Mouse (Mus musculus) small intestine, adult 2 months (tissue): Measurements from ENCODE around the gene Cacna1c. TPM values are rescaled to one million over a fixed set of nuclear protein-coding genes. Genes with fewer than 3 reads are reported as not detected.

Source experiments
- H3K27ac ChIP-seq: fragments of 200-500 bp; 2 replicates; pipeline ENCODE4 v1.5.1; 2012; ENCODE audit warnings: low read depth, low read length, control low read depth, inconsistent platforms; ENCODE audit not compliant: insufficient read depth
- H3K27me3 ChIP-seq: fragments of 200-500 bp; 2 replicates; pipeline ENCODE4 v1.6.1; 2012; ENCODE audit warnings: mild to moderate bottlenecking, moderate library complexity, low read length, inconsistent platforms; ENCODE audit not compliant: control insufficient read depth, insufficient read depth
- H3K36me3 ChIP-seq: fragments of 200-500 bp; 2 replicates; pipeline ENCODE4 v1.6.1; 2012; ENCODE audit warnings: mild to moderate bottlenecking, low read length, control low read depth, inconsistent platforms; ENCODE audit not compliant: control insufficient read depth, insufficient read depth
- H3K4me1 ChIP-seq: fragments of 200-500 bp; 2 replicates; pipeline ENCODE4 v1.6.1; 2012; ENCODE audit warnings: low read length, inconsistent platforms, mixed read lengths; ENCODE audit not compliant: control insufficient read depth, insufficient read depth, insufficient read length
- H3K4me3 ChIP-seq: fragments of 200-500 bp; 2 replicates; pipeline ENCODE4 v1.5.1; 2012; ENCODE audit warnings: low read depth, mild to moderate bottlenecking, control low read depth, inconsistent platforms, low read length, moderate library complexity
- CTCF ChIP-seq: fragments of 200-500 bp; IDR thresholded peaks from 2 replicates; pipeline ENCODE4 v1.5.1; 2012; ENCODE audit warnings: low read depth, mild to moderate bottlenecking, control low read depth, inconsistent platforms, low read length, moderate library complexity, mixed read lengths; ENCODE audit not compliant: insufficient replicate concordance, insufficient read length; ENCODE audit errors: extremely low read depth
- POLR2A ChIP-seq: fragments of 200-500 bp; IDR thresholded peaks from 2 replicates; pipeline ENCODE4 v1.6.1; 2012; ENCODE audit warnings: low read depth, mild to moderate bottlenecking, control low read depth, inconsistent platforms, low read length, moderate library complexity
- WGBS: fragments of 180-500 bp; shearing (Covaris S2); methylation state at CpG from one replicate; pipeline ENCODE4 v1.1.7; 2018; 5-methylcytosine and 5-hydroxymethylcytosine counted together
- polyA plus RNA-seq: library from polyadenylated mRNA; depleted of rRNA; stranded (reverse); fragments of >200 nt; gene quantifications from 2 replicates; pipeline ENCODE4 v1.2.3, GENCODE M21; 2012

Gene Cacna1c
- polyA plus RNA-seq, 1 experiment, result 2.6 TPM

DNA sequence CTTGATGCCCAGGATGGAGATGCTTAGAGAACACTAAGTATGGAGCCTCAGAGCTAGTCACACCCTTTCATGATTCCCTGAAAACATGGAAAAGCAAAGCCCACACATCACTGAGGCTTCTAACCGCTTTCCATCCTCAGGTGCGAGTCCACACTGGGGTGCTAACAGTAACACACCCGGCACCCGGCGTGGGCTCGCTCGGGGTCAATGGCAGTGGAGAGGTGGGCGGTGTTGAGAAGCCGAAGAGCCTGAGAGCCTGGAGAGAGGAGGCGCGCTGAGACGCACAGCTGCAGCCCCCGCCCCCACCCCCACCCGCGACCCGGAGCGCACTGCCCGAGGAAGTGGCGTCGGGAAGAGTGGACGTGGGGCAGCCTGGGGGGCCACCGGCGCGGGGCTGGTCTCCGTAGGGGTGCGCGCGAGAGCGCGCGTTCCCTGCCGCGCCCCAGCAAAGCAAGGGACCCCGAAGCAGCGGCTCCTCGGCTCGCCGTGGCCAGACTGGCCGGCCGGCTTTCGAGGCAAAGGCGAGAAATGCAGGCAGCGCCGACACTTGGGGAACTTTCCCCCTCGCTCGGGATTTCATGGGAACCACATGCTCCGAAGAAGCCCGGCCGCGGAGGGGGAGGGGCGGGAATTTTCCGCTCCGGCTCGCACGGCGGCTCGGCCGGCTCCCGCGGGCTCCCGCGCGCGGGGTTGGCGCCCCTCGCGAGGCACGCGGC, 88.9 kb downstream of the Cacna1c start:
- Histone ChIP-seq H3K36me3 (no peaks in the 10 kb centered on the region), H3K27me3 (peaks cover 28% of the 10 kb centered on the region), H3K27ac (peak overlapping the region; percentile 49; the same call in 1 of the 2 replicates), H3K4me3 (peak overlapping the region; percentile 70), H3K4me1 (peaks cover 4% of the 10 kb centered on the region)
- no peak for TF ChIP-seq CTCF
- no peak for TF ChIP-seq POLR2A
- under 1% methylated on average over 69 of the region's 69 CpGs for WGBS

DNA sequence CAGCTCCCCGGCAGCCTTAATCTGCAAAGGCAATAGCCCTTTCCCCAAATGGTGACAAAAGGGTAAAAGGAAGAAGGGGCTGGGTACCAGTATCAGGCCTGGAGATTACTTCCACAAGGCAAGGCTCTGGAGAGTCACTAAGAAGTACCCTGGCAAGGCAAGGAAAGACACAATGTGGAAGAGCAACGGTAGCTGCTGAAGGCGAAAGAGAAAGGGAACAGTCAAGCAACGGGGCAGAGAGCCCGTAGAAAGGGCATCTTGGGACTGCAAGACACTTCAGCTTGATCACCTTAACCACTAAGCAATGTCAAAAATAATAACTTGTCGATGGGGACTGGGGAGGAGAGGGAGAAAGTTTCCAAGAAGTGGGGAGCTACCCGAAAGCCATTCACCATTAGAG, 89.5 kb downstream of the Cacna1c start:
- Histone ChIP-seq H3K36me3 (no peaks in the 10 kb centered on the region), H3K27me3 (peaks cover 28% of the 10 kb centered on the region), H3K4me1 (peaks cover 4% of the 10 kb centered on the region), H3K27ac (0 out of 2 replicates have a peak overlapping the region, but pooled peaks have one; percentile 6), H3K4me3 (peak overlapping the region; percentile 1; the same call in 1 of the 2 replicates)
- WGBS, result 18% methylated on average over 7 of the region's 7 CpGs
- no peak for TF ChIP-seq POLR2A
- TF ChIP-seq CTCF, result no peak

GRCm38 (mm10) chr6:119105651-119106595, 90.3 kb downstream of the Cacna1c start:
- Histone ChIP-seq H3K4me1 (peaks cover 4% of the 10 kb centered on the region), H3K4me3 (no peak overlapping the region; the same call in 1 of the 2 replicates), H3K27ac (no peak overlapping the region), H3K36me3 (no peaks in the 10 kb centered on the region), H3K27me3 (peaks cover 28% of the 10 kb centered on the region)
- WGBS, result 27% methylated on average over 11 of the region's 11 CpGs
- no peak for TF ChIP-seq POLR2A
- TF ChIP-seq CTCF, result no peak

GRCm38 (mm10) chr6:119104246-119104645, 92.0 kb downstream of the Cacna1c start:
- WGBS, result 35% methylated on average over 8 of the region's 8 CpGs
- H3K27me3 ChIP-seq, result peaks cover 26% of the 10 kb centered on the region

GRCm38 (mm10) chr6:119102936-119103335, 93.3 kb downstream of the Cacna1c start:
- TF ChIP-seq POLR2A (no peak), CTCF (no peak)
- Histone ChIP-seq H3K27ac (no peak overlapping the region), H3K4me3 (no peak overlapping the region), H3K36me3 (no peaks in the 10 kb centered on the region), H3K27me3 (peaks cover 14% of the 10 kb centered on the region), H3K4me1 (peaks cover 3% of the 10 kb centered on the region)
- 82% methylated on average over 9 of the region's 9 CpGs for WGBS

More at GRCm38 (mm10) chr6:119104246-119104645, 92.0 kb downstream of the Cacna1c start:
- TF ChIP-seq POLR2A (no peak), CTCF (peak; percentile 54; the same call in 1 of the 2 replicates)
- Histone ChIP-seq H3K4me3 (no peak overlapping the region), H3K27ac (no peak overlapping the region), H3K4me1 (peaks cover 4% of the 10 kb centered on the region), H3K36me3 (no peaks in the 10 kb centered on the region)

DNA sequence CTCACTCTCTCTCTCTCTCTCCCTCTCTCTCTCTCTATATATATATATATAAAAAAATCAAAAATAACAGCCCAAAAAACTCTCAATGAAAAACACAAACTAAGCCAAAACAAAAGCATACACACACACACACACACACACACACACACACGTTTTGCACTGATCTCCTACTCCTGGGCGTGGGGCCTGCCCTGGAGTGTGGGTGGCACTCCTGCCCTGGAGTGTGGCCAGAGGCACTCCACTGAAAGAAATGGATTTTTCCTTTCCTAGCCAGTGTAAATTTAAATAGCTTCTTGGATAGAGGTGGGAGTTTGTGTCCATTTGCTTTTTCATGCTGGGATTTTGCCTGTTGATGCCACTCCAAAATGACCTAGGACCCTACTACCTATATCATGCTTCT, 96.9 kb downstream of the Cacna1c start:
- TF ChIP-seq POLR2A (no peak), CTCF (no peak)
- Histone ChIP-seq H3K27ac (no peak overlapping the region), H3K27me3 (no peaks in the 10 kb centered on the region), H3K4me1 (no peaks in the 10 kb centered on the region), H3K4me3 (no peak overlapping the region), H3K36me3 (no peaks in the 10 kb centered on the region)
- WGBS, result 54% methylated on average over 2 of the region's 2 CpGs

DNA sequence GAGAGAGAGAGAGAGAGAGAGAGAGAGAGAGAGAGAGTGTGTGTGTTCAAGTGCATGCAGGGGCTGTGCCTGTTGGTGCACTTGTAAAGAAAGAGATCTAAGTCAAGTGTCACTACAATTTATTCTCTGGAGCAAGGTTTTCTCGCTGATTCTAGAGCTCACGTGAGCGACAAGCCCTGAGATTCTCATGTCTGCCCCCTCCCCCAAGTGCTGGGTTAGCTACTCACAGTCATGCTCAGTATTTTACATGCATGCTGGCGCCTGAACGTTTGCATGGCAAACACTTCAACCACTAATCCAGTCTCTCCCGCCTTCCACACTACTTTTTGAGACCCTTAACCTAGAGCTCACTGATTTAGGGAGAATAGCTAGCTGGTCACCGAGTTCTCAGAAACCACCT, 99.7 kb downstream of the Cacna1c start:
- Histone ChIP-seq H3K36me3 (no peaks in the 10 kb centered on the region), H3K4me3 (no peak overlapping the region), H3K27ac (no peak overlapping the region), H3K27me3 (no peaks in the 10 kb centered on the region), H3K4me1 (no peaks in the 10 kb centered on the region)
- WGBS, result 58% methylated on average over 7 of the region's 7 CpGs
- TF ChIP-seq CTCF, result no peak
- no peak for TF ChIP-seq POLR2A
